Mouse (Mus musculus) limb, embryonic 15.5 days (tissue): Measurements from ENCODE around the gene Isca1. TPM values are rescaled to one million over a fixed set of nuclear protein-coding genes. Genes with fewer than 3 reads are reported as not detected.
"Not testable (repeated sequence)": the region's sequence is repeated elsewhere in the genome, so short reads cannot be mapped to it uniquely, and the experiment has no call there.

Experiments used
- ATAC-seq: fragments of 200-750 bp; cut with Nextera tagmentation; 2 replicates; pipeline ENCODE4 v1.8.0; 2017; ENCODE audit warnings: low read depth, moderate TSS enrichment; ENCODE audit not compliant: insufficient number of reproducible peaks, low FRiP score, low TSS enrichment
- H3K27ac ChIP-seq: fragments of 300-500 bp; sonication (generic); 2 replicates; pipeline ENCODE4 v1.5.1; 2015; ENCODE audit warnings: moderate library complexity, mild to moderate bottlenecking, inconsistent platforms
- H3K27me3 ChIP-seq: fragments of 300-500 bp; sonication (generic); 2 replicates; pipeline ENCODE4 v1.6.1; 2015; ENCODE audit warnings: inconsistent platforms
- H3K36me3 ChIP-seq: fragments of 300-500 bp; sonication (generic); 2 replicates; pipeline ENCODE4 v1.6.1; 2015; ENCODE audit warnings: inconsistent platforms
- H3K4me1 ChIP-seq: fragments of 300-500 bp; sonication (generic); 2 replicates; pipeline ENCODE4 v1.6.1; 2015; ENCODE audit warnings: inconsistent platforms
- H3K4me2 ChIP-seq: fragments of 300-500 bp; sonication (generic); 2 replicates; pipeline ENCODE4 v1.6.1; 2015; ENCODE audit warnings: mild to moderate bottlenecking, inconsistent platforms
- H3K4me3 ChIP-seq: fragments of 300-500 bp; sonication (generic); 2 replicates; pipeline ENCODE4 v1.5.1; 2015; ENCODE audit warnings: mild to moderate bottlenecking, inconsistent platforms
- H3K9ac ChIP-seq: fragments of 300-500 bp; sonication (generic); 2 replicates; pipeline ENCODE4 v1.6.1; 2015; ENCODE audit warnings: inconsistent platforms
- H3K9me3 ChIP-seq: fragments of 300-500 bp; sonication (generic); 2 replicates; pipeline ENCODE4 v1.6.1; 2016; ENCODE audit warnings: inconsistent platforms
- WGBS: fragments of 180-500 bp; shearing (Covaris S2); methylation state at CpG from one replicate; pipeline ENCODE4 v1.1.7; 2015; 5-methylcytosine and 5-hydroxymethylcytosine counted together
- polyA plus RNA-seq: library from polyadenylated mRNA; unstranded; fragments of >200 nt; fragmentation: Nextera tagmentation; extraction: Ambion mirVana; gene quantifications from 2 replicates; pipeline ENCODE4 v1.2.1, GENCODE M21; 2015

The Isca1 gene
- polyA plus RNA-seq, 1 experiment from 2014 or later = 111 TPM

GRCm38 (mm10) chr13:59719475-59719874 lies 50.1 kb downstream of the Isca1 start:
- Histone ChIP-seq H3K9me3 (no peaks in the 10 kb centered on the region), H3K27ac (peak overlapping the region; percentile 22; the same call in 1 of the 2 replicates), H3K4me2 (no peak overlapping the region), H3K9ac (no peak overlapping the region), H3K4me1 (peaks cover 8% of the 10 kb centered on the region), H3K4me3 (no peak overlapping the region), H3K27me3 (no peaks in the 10 kb centered on the region), H3K36me3 (no peaks in the 10 kb centered on the region)
- 76% methylated on average over 1 of the region's 1 CpGs for WGBS
- ATAC-seq = no peak

- not testable (repeated sequence) for H3K4me1 ChIP-seq, H3K36me3 ChIP-seq, H3K9ac ChIP-seq, H3K4me3 ChIP-seq, H3K4me2 ChIP-seq, H3K27me3 ChIP-seq, H3K9me3 ChIP-seq
- WGBS = 31% methylated on average over 6 of the region's 6 CpGs
- ATAC-seq = 0 out of 2 replicates have a peak, but pooled peaks have one; percentile 45
- H3K27ac ChIP-seq = peak overlapping the region; percentile 22; the same call in 1 of the 2 replicates
These were observed 50.7 kb downstream of the Isca1 start for GRCm38 (mm10) chr13:59718857-59719440.

- H3K9ac ChIP-seq = no peak overlapping the region
- no peak overlapping the region for H3K4me3 ChIP-seq
- WGBS = 39% methylated on average over 3 of the region's 3 CpGs
- no peaks in the 10 kb centered on the region for H3K36me3 ChIP-seq
- ATAC-seq = no peak
- no peak overlapping the region for H3K27ac ChIP-seq
- no peaks in the 10 kb centered on the region for H3K27me3 ChIP-seq
- H3K4me1 ChIP-seq = no peaks in the 10 kb centered on the region
- H3K9me3 ChIP-seq = no peaks in the 10 kb centered on the region
- no peak overlapping the region for H3K4me2 ChIP-seq
These were observed 55.9 kb downstream of the Isca1 start for GRCm38 (mm10) chr13:59713710-59714109.

GRCm38 (mm10) chr13:59711984-59712383 lies 57.6 kb downstream of the Isca1 start, which contains the start of gene Spata31d1b:
Gene Spata31d1b (plus strand): TSS chr13:59712284.
- not testable (repeated sequence) for H3K27ac ChIP-seq, H3K4me1 ChIP-seq, H3K9me3 ChIP-seq, H3K36me3 ChIP-seq, H3K4me2 ChIP-seq, H3K27me3 ChIP-seq, ATAC-seq, H3K4me3 ChIP-seq, H3K9ac ChIP-seq
- WGBS = 60% methylated on average over 3 of the region's 3 CpGs

- Histone ChIP-seq H3K36me3 (no peaks in the 10 kb centered on the region), H3K4me2 (no peak within 1 kb of the TSS), H3K27me3 (no peaks in the 10 kb centered on the region), H3K4me1 (no peaks in the 10 kb centered on the region), H3K27ac (no peak within 1 kb of the TSS), H3K4me3 (no peak within 1 kb of the TSS), H3K9ac (no peak within 1 kb of the TSS), H3K9me3 (no peaks in the 10 kb centered on the region)
- no peak for ATAC-seq
- 88% methylated on average over 15 of the region's 15 CpGs for WGBS
These were observed 59.4 kb downstream of the Isca1 start, which contains the start of gene Spata31d1a for GRCm38 (mm10) chr13:59710230-59710629. Gene Spata31d1a (minus strand): TSS chr13:59710330.

Other genes with a start within 250 kb of the Isca1 start
- gene Agtpbp1, start 184.6 kb downstream of the Isca1 start, polyA plus RNA-seq = 9.3 and 12.2 TPM in 2 replicates
- 74.2 and 80.9 TPM in 2 replicates for gene Naa35, start 184.6 kb downstream of the Isca1 start, polyA plus RNA-seq
- gene Golm1, start 94.0 kb downstream of the Isca1 start, polyA plus RNA-seq = 38.8 and 39.4 TPM in 2 replicates
- gene 4921517D22Rik, start 75.7 kb downstream of the Isca1 start, polyA plus RNA-seq = not detected in 2 replicates
- gene Spata31d1a, start 59.5 kb downstream of the Isca1 start, polyA plus RNA-seq = not detected in 2 replicates
- gene Spata31d1b, start 57.5 kb downstream of the Isca1 start, polyA plus RNA-seq = 0.04 TPM in 1 of 2 replicates, not detected in the other
- not detected in 2 replicates for gene Spata31d1d, start 38.1 kb downstream of the Isca1 start, polyA plus RNA-seq
- gene 1700014D04Rik, start 23.1 kb downstream of the Isca1 start, polyA plus RNA-seq = not detected in 2 replicates
- gene Gm49354, start 12.4 kb upstream of the Isca1 start, polyA plus RNA-seq = not detected in 2 replicates
- gene Tut7, start 53.3 kb upstream of the Isca1 start, polyA plus RNA-seq = 50.4 and 57.1 TPM in 2 replicates